7 mouse cellular contexts compared by ENCODE assay signal in the genomic region with DNA sequence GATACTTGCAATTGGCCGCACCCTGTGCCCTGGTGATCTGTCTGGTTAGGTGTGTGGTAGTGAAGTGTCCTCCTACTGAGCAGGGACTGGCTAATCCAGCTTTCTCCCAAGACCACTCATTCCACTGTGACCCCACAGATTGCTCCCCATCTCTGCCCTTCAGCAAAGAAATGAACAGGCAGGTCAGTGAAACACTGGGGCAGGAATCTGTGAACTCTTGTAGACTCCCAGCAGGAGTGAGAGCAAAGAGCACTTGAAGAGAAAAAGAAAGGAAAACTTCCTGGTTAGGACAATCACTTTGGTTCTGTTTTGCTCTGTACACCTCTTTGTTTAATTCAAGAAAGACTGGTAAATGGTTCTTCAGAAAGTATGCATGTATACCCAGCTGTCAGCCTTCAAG. TPM values are rescaled to one million over a fixed set of nuclear protein-coding genes. Genes with fewer than 3 reads are reported as not detected.
DNase-seq lines count a peak whose midpoint lies in the region; ATAC-seq and TF ChIP-seq lines count a peak whose summit lies in the region.

No protein-coding gene starts in this region.

- no peak overlapping the region for H3K27ac ChIP-seq in testis, adult 2 months (ENCODE audit: control insufficient read depth, insufficient read depth, low read depth, low read length)
- no peak overlapping the region for H3K27ac ChIP-seq in forebrain, postnatal 0 days (ENCODE audit: low read depth, low read length)
- peak overlapping the region; percentile 90 for H3K27ac ChIP-seq in limb, embryonic 10.5 days

- no peaks in the 10 kb centered on the region for H3K36me3 ChIP-seq in testis, adult 2 months (ENCODE audit: control insufficient read depth, insufficient read depth, low read length)
- H3K36me3 ChIP-seq in forebrain, postnatal 0 days (ENCODE audit: insufficient read depth): no peaks in the 10 kb centered on the region
- no peaks in the 10 kb centered on the region for H3K36me3 ChIP-seq in limb, embryonic 10.5 days

- no peak for TF ChIP-seq CTCF in testis, adult 2 months (IDR thresholded peaks at IDR 0.05; ENCODE audit: control insufficient read depth, insufficient read depth, insufficient replicate concordance, low read depth, low read length)
- TF ChIP-seq CTCF in forebrain, postnatal 0 days (IDR thresholded peaks at IDR 0.05; ENCODE audit: low read depth): no peak

- H3K9ac ChIP-seq in forebrain, postnatal 0 days: peak overlapping the region; percentile 26

- H3K4me2 ChIP-seq in forebrain, postnatal 0 days (ENCODE audit: low read depth): peak overlapping the region; percentile 81

- H3K4me3 ChIP-seq in testis, adult 2 months (ENCODE audit: control insufficient read depth, low read depth, low read length): peak overlapping the region; percentile 24
- peak overlapping the region; percentile 80 for H3K4me3 ChIP-seq in forebrain, postnatal 0 days (ENCODE audit: low read depth, low read length)
- peak overlapping the region; percentile 70 for H3K4me3 ChIP-seq in limb, embryonic 10.5 days

- H3K9me3 ChIP-seq in forebrain, postnatal 0 days (ENCODE audit: low read length): no peaks in the 10 kb centered on the region
- no peaks in the 10 kb centered on the region for H3K9me3 ChIP-seq in limb, embryonic 10.5 days (replicated peaks)

- ATAC-seq in forebrain, postnatal 0 days: no peak

- peaks cover 6% of the 10 kb centered on the region for H3K4me1 ChIP-seq in testis, adult 2 months (ENCODE audit: control insufficient read depth, insufficient read depth, low read length)
- no peaks in the 10 kb centered on the region; the same call in 1 of the 2 replicates for H3K4me1 ChIP-seq in forebrain, postnatal 0 days (ENCODE audit: insufficient read depth)
- H3K4me1 ChIP-seq in limb, embryonic 10.5 days: peaks cover 28% of the 10 kb centered on the region

- H3K27me3 ChIP-seq in testis, adult 2 months (ENCODE audit: control insufficient read depth, insufficient read depth, low read length): no peaks in the 10 kb centered on the region
- H3K27me3 ChIP-seq in forebrain, postnatal 0 days (ENCODE audit: insufficient read depth, low read length): no peaks in the 10 kb centered on the region
- no peaks in the 10 kb centered on the region for H3K27me3 ChIP-seq in limb, embryonic 10.5 days (ENCODE audit: low read depth, poor library complexity, severe bottlenecking)

- 31% methylated on average over 1 of the region's 1 CpGs for WGBS in forebrain, postnatal 0 days
- WGBS in limb, embryonic 10.5 days: 18% methylated on average over 1 of the region's 1 CpGs

- no peak for DNase-seq in testis, postnatal 14 days (ENCODE audit: low spot score)
- DNase-seq in forebrain, postnatal 0 days: no peak
- DNase-seq in limb, embryonic 10.5 days (ENCODE audit: low spot score): no peak
- no peak for DNase-seq in retina, embryonic 14.5 days (ENCODE audit: low spot score)
- no peak for DNase-seq in thymus, postnatal 0 days (ENCODE audit: low spot score)
- DNase-seq in B cell, adult 2 months: no peak

- TF ChIP-seq POLR2A in testis, adult 2 months (IDR thresholded peaks at IDR 0.05; ENCODE audit: control insufficient read depth, low read depth, low read length): no peak

RNA-seq across cellular contexts. Expression of gene Plxdc2, which starts 1.8 kb away (rescaled TPM):
- 1.2 TPM in 2 replicates for polyA plus RNA-seq in testis, adult 2 months (2012; rRNA removed)
- total RNA-seq in forebrain, postnatal 0 days (2014; rRNA removed): 18.9 and 20.8 TPM in 2 replicates
- polyA plus RNA-seq in forebrain, postnatal 0 days (2015; fragmentation: Nextera tagmentation; extraction: Ambion mirVana): 13.2 and 23.6 TPM in 2 replicates
- polyA plus RNA-seq in limb, embryonic 10.5 days (2016; fragmentation: Nextera tagmentation; extraction: Ambion mirVana): 19.0 and 23.8 TPM in 2 replicates
- 31.8 and 37.5 TPM in 2 replicates for polyA plus RNA-seq in thymus, postnatal 0 days (2015; fragmentation: Nextera tagmentation; extraction: Ambion mirVana)

Comparison
In these comparisons a context has a peak if more than half of its experiments do, and no peak if none do; other contexts are left out.
1. H3K4me3 ChIP-seq: peak in every context shown above with its lines; median percentile 80 in forebrain, postnatal 0 days; 70 in limb, embryonic 10.5 days; 24 in testis, adult 2 months.